ENCODE assay signal across 8 mouse cellular contexts in the genomic region with DNA sequence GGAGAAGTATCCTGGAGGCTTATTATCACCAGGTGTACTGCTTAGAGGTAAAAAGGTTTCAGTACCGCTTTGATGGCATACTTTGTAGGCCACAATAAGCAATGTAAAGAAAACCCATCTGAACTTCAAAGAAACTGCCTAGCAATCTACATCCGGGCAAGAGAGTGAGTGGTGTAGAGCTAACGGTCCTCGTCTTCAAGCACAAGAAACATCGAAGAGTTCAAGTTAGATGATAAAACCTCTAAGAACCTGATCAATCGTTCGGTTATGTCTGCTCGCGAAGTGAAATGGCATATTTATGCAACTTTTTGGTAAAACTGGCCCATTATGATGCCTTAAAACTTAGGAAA. TPM values are rescaled to one million over a fixed set of nuclear protein-coding genes. Genes with fewer than 3 reads are reported as not detected.
DNase-seq lines count a peak whose midpoint lies in the region; ATAC-seq and TF ChIP-seq lines count a peak whose summit lies in the region.

No protein-coding gene starts in this region.

- H3K4me3 ChIP-seq in heart, embryonic 12.5 days = peak overlapping the region; percentile 96
- H3K4me3 ChIP-seq in erythroblast, embryonic 14.5 days (replicated peaks) = peak overlapping the region; percentile 87
- H3K4me3 ChIP-seq in liver, embryonic 12.5 days = peak overlapping the region; percentile 94
- H3K4me3 ChIP-seq in stomach, postnatal 0 days (ENCODE audit: low read depth, low read length) = peak overlapping the region; percentile 66

- peak overlapping the region; percentile 85 for H3K4me2 ChIP-seq in heart, embryonic 12.5 days
- peak overlapping the region; percentile 88 for H3K4me2 ChIP-seq in liver, embryonic 12.5 days
- peak overlapping the region; percentile 82 for H3K4me2 ChIP-seq in stomach, postnatal 0 days (replicated peaks; ENCODE audit: low read depth)

- TF ChIP-seq CTCF in stomach, postnatal 0 days (IDR thresholded peaks at IDR 0.05; ENCODE audit: low read depth) = no peak

- H3K4me1 ChIP-seq in heart, embryonic 12.5 days (replicated peaks) = peaks cover 6% of the 10 kb centered on the region
- H3K4me1 ChIP-seq in erythroblast, embryonic 14.5 days (ENCODE audit: control insufficient read depth) = peaks cover 26% of the 10 kb centered on the region
- H3K4me1 ChIP-seq in liver, embryonic 12.5 days = peaks cover 17% of the 10 kb centered on the region
- H3K4me1 ChIP-seq in stomach, postnatal 0 days (replicated peaks; ENCODE audit: control insufficient read depth, insufficient read depth) = 0 out of 2 replicates have a peak, but pooled peaks cover 4% of the 10 kb centered on the region

- H3K9me3 ChIP-seq in heart, embryonic 12.5 days (replicated peaks) = no peaks in the 10 kb centered on the region
- H3K9me3 ChIP-seq in erythroblast, embryonic 14.5 days (ENCODE audit: control insufficient read depth, low read length) = no peaks in the 10 kb centered on the region
- H3K9me3 ChIP-seq in liver, embryonic 12.5 days (replicated peaks) = no peaks in the 10 kb centered on the region
- H3K9me3 ChIP-seq in stomach, postnatal 0 days (ENCODE audit: control insufficient read depth, low read length) = no peaks in the 10 kb centered on the region

- H3K27ac ChIP-seq in heart, embryonic 12.5 days (ENCODE audit: poor library complexity, severe bottlenecking) = peak overlapping the region; percentile 96
- H3K27ac ChIP-seq in liver, embryonic 12.5 days = peak overlapping the region; percentile 97
- H3K27ac ChIP-seq in stomach, postnatal 0 days (replicated peaks) = peak overlapping the region; percentile 96

- no peak for DNase-seq in heart, adult 8-10 months (ENCODE audit: low spot score)
- peak; percentile 67 for DNase-seq in CD4-positive, CD25-positive, alpha-beta regulatory T cell, adult 2 months (ENCODE audit: low read depth, low spot score)
- no peak for DNase-seq in stomach, postnatal 0 days (ENCODE audit: low spot score)
- no peak for DNase-seq in B cell, adult 2 months
- no peak for DNase-seq in right cerebral cortex, adult 18-20 months

- TF ChIP-seq EP300 in stomach, postnatal 0 days (optimal IDR thresholded peaks at IDR 0.05) = no peak

- H3K36me3 ChIP-seq in heart, embryonic 12.5 days = peaks cover 13% of the 10 kb centered on the region
- H3K36me3 ChIP-seq in erythroblast, embryonic 14.5 days (ENCODE audit: control insufficient read depth) = peaks cover 16% of the 10 kb centered on the region
- H3K36me3 ChIP-seq in liver, embryonic 12.5 days = peaks cover 22% of the 10 kb centered on the region
- H3K36me3 ChIP-seq in stomach, postnatal 0 days (ENCODE audit: control insufficient read depth, insufficient read depth, low read length) = no peaks in the 10 kb centered on the region

- H3K9ac ChIP-seq in heart, embryonic 12.5 days = peak overlapping the region; percentile 91
- H3K9ac ChIP-seq in liver, embryonic 12.5 days = peak overlapping the region; percentile 90
- peak overlapping the region; percentile 79 for H3K9ac ChIP-seq in stomach, postnatal 0 days (ENCODE audit: low read length)

- 6% methylated on average over 9 of the region's 9 CpGs for WGBS in heart, embryonic 12.5 days
- WGBS in liver, embryonic 12.5 days (ENCODE audit: insufficient replicate concordance) = 4% methylated on average over 9 of the region's 9 CpGs
- 2% methylated on average over 9 of the region's 9 CpGs for WGBS in stomach, postnatal 0 days

- H3K27me3 ChIP-seq in heart, embryonic 12.5 days (replicated peaks) = no peaks in the 10 kb centered on the region
- H3K27me3 ChIP-seq in erythroblast, embryonic 14.5 days (ENCODE audit: control insufficient read depth) = no peaks in the 10 kb centered on the region
- H3K27me3 ChIP-seq in liver, embryonic 12.5 days (replicated peaks) = no peaks in the 10 kb centered on the region
- no peaks in the 10 kb centered on the region for H3K27me3 ChIP-seq in stomach, postnatal 0 days (ENCODE audit: control insufficient read depth, insufficient read depth, low read length)

- ATAC-seq in heart, embryonic 12.5 days (ENCODE audit: insufficient number of reproducible peaks, low FRiP score) = no peak
- ATAC-seq in liver, embryonic 12.5 days = no peak
- no peak for ATAC-seq in stomach, postnatal 0 days (ENCODE audit: low FRiP score, low TSS enrichment)

RNA-seq across cellular contexts. Expression of a gene that starts 1.6 kb away (rescaled TPM):
- 24.2 and 26.3 TPM in 2 replicates for polyA plus RNA-seq in heart, embryonic 12.5 days (2016; fragmentation: Nextera tagmentation; extraction: Ambion mirVana)
- total RNA-seq in heart, adult 8-10 months (2022) = 10 to 100 TPM; 31.1 to 39.2 (median 34.4) TPM
- 0.26 and 0.52 TPM in 2 replicates for polyA plus RNA-seq in erythroblast, embryonic 14.5 days (2012)
- polyA plus RNA-seq in liver, embryonic 12.5 days (2016; fragmentation: Nextera tagmentation; extraction: Ambion mirVana) = 11.8 and 12.0 TPM in 2 replicates
- polyA plus RNA-seq in stomach, postnatal 0 days (2015; fragmentation: Nextera tagmentation; extraction: Ambion mirVana) = 7.4 and 7.6 TPM in 2 replicates

RNA-seq across cellular contexts. Expression of a gene that starts 15.2 kb away (rescaled TPM):
- polyA plus RNA-seq in heart, embryonic 12.5 days (2016; fragmentation: Nextera tagmentation; extraction: Ambion mirVana) = 58.4 and 63.5 TPM in 2 replicates
- 1 to 10 TPM; 4.0 to 6.0 (median 5.3) TPM for total RNA-seq in heart, adult 8-10 months (2022)
- polyA plus RNA-seq in erythroblast, embryonic 14.5 days (2012) = 0.20 and 0.22 TPM in 2 replicates
- polyA plus RNA-seq in liver, embryonic 12.5 days (2016; fragmentation: Nextera tagmentation; extraction: Ambion mirVana) = 90.3 and 91.6 TPM in 2 replicates
- polyA plus RNA-seq in stomach, postnatal 0 days (2015; fragmentation: Nextera tagmentation; extraction: Ambion mirVana) = 76.7 and 77.2 TPM in 2 replicates

Comparison
In these comparisons a context has a peak if more than half of its experiments do, and no peak if none do; other contexts are left out.
1. RNA of a gene that starts 15.2 kb away (polyA plus RNA-seq): 90.3 to 91.6 TPM in liver, embryonic 12.5 days, 76.7 to 77.2 TPM in stomach, postnatal 0 days and 58.4 to 63.5 TPM in heart, embryonic 12.5 days; 0.20 to 0.22 TPM in erythroblast, embryonic 14.5 days; every median in the first group is over 10 times any median in the second.
2. Peak in every context shown above with its lines, with median percentiles within 50 percentile points of each other: H3K27ac ChIP-seq, H3K4me2 ChIP-seq, H3K4me3 ChIP-seq and H3K9ac ChIP-seq.